Mouse (Mus musculus) liver, adult (tissue): ENCODE measurements around the gene Serinc5.

ENCODE experiments used
- GATA4 ChIP-seq: IDR thresholded peaks from 2 replicates; pipeline ENCODE4 v1.6.1; 2014; ENCODE audit warnings: mild to moderate bottlenecking, low read length; ENCODE audit not compliant: insufficient replicate concordance

Serinc5 gene

DNA sequence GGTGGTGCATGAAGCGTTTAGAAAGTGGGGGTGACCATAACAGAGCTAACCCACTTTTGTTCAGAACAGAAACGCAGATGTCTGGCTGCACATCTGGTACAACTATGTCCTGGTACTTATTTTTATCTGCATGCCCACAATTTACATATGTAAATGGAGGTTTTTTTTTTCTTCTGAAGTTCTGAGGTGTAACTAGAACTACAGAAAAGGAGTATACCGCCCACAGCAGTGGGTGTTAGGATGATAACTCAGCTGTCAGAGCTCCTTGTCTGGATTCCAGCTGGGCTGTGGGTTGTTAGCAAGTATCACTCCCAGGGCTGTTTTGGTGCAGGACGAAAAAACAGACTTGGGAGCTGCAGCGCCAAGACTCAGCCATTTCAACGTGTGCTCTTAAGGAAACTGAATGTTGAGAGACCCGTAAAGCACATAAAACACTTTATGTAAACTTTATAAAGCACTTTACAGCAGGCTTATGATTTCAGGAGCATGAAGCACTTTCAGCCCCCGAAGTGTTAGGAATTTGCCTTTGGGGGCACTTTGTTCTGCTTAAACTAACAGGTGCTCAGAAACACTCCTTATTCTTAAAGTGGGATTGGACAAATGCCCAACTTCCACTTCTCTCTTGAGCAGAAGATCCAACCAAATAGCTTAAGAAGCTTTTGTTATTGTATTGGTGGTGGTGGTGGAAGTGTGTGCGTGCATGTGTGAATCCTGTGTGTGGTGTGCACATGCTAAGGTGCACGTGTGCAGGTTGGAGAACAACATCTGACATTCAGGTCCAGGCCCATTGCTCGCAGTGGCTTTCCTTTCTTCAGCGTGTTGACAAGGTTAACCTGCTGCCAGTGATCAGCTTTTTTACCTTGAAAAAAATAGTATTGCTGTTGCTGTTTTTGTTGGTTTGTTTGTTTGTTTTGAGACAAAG is 28.5 kb downstream of the Serinc5 start:
- TF ChIP-seq GATA4: no peak

DNA sequence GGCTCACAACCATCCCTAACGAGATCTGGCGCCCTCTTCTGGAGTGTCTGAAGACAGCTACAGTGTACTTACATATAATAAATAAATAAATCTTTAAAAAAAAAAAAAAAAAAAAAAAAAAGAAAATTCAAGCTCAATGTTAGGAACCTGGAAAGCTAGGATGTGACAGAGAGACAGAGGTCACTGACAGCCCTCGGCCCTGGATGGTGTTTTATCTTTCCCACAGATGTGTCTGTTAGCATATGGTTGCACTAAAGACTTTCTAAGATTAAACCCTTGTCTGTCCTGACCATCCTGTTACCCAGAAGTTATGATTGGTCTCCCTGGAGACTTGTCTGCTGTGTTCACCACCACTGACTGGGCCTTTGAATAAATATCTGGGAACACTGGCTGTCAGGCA is 33.3 kb downstream of the Serinc5 start:
- TF ChIP-seq GATA4: no peak

DNA sequence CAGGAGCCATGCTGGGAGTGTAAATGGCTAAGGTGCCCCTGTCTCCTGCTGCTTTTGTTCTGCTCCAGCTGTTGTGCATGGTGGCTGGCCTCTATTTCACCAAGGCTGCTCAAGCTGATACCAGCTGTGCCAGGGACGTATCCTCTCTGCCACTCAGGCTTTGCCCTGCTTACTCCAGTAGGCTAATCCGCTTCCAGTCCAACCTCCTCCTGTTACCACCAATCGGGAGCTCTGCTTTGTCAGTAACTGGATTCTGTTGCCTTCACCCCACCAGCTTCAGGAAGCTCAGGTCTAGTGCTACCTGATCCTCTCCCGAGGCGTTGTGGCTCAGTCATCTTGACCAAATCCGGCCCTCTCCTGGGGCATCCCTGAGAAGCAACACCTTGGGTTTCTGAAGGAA is 33.9 kb downstream of the Serinc5 start:
- no peak for TF ChIP-seq GATA4

DNA sequence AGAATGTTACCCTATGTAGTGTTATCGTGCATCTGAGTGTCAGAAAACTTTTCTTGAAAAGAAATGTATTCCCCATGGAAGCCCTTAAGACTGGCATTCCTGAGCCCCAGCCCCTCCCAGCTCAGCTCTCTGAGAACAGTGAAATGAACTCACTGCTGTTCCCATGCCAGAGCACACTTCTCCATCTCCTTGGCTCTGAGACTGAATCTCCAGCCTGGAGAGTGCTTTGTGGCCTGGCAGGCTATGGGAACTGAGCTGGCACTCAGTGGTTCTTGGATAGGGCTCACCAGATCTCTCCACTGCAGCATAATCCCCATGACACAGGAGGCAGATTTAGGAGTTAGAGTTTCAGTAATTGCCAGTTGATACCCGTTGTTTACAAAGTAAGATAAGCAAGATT is 36.8 kb downstream of the Serinc5 start:
- TF ChIP-seq GATA4: no peak

DNA sequence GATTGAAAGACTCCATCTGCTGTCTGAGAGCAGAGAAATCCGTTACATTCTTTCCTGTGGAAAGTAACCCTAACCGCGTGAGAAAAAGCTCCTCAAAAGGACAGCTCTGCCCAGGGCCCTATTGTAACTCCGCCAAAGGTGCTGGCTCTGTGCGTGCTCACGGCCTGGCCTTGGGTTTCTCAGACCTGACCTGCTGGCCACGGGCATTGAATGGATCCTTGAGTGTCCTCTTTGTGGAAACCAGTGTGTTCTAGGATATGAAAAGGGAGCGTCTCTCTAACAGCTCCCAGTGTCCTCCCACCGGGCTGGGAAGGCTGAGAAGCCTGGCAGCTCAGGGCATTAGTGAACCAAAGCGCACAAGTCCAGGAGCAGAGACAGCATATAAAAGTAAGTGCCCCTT is 38.2 kb downstream of the Serinc5 start:
- TF ChIP-seq GATA4: no peak

DNA sequence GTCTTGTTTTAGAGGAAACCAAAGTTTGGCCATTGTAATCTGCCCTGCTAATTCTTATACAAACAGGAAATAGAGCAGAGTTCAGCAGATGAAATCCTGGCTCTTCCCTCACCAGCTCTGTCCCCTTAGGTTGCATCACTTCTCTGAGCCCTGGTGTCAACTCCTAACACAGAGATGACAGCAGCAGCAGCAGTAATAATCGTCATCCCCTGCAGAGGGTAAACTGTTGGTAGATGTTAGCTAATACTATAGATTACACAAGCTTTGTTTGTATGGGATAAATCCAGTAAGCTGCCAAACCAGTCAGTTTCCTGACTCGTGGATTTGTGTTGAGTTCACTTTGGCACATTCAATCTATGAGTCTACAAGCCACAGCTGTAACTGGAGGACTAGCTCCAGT is 40.1 kb downstream of the Serinc5 start:
- peak; percentile 22; the same call in 1 of the 2 replicates for TF ChIP-seq GATA4

DNA sequence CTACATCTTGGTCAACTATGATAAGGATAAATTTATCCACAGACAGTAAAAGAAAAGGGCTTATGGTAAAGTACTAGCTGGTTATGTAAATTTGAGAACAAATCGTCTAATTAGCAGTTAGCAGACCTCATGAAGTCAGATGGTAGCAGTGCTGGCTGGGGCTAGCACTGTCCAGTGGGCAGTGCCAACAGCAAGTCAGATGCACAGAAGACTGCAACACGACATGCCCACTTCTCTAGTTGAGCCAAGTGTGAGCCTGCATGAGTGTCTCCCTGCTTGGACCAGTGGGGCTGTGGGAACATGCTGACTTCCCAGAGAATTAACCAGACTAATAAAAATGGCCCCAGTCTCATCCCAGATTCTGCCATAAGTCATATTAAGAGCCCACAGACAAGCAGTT is 41.6 kb downstream of the Serinc5 start:
- no peak for TF ChIP-seq GATA4

DNA sequence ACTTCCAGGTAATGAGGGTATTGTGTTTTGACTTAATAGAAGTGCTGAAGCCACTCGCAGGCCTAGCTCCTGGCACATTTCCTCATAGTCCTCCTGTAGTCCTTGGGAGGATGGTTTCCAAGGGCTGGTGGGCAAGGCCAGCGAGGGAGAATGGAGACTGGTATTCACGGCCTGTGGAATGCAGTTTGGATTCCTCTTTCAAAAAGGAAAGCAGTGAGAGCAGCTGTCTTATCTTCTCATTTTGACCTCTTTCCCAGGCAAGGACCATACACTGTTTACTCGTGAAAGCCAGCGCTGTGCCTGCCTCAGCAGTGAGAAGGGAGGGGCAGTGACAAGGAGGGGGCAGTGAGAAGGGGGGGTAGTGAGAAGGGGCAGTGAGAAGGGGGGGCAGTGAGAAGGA is 42.4 kb downstream of the Serinc5 start:
- TF ChIP-seq GATA4: no peak; the same call in 1 of the 2 replicates

DNA sequence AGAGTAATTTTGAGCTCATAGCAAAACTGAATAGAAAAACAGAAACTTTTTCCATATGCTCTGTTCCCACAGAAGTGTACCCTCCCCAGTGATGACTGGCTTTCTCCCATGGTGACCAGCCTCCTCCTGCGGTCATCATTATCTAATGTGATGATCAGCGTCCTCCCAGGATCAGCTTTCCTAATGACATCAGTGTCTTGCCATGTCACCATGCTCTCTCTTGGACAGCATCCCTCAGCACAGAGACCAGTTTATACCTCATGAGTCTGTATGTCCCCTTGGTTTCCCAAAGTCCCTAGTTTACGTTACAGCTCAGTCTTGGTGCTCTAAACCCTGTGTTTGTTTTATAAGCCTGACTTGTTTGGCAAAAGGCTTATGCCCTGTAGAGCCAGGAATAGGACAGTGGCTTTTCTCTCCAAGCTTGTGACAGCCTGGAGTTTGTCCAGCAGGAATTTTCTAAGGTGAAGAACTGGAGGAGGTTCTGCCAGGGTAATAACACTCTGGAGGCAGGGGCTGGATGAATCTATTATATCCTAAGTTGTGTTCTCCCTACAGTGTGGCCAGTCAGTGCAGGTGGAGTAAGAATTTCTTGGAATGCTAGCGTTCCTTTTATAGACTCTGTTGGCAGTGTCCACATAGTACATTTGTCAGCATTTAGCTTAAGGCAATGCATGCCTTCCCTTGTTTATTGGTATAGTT is 46.1 kb downstream of the Serinc5 start:
- TF ChIP-seq GATA4: no peak

DNA sequence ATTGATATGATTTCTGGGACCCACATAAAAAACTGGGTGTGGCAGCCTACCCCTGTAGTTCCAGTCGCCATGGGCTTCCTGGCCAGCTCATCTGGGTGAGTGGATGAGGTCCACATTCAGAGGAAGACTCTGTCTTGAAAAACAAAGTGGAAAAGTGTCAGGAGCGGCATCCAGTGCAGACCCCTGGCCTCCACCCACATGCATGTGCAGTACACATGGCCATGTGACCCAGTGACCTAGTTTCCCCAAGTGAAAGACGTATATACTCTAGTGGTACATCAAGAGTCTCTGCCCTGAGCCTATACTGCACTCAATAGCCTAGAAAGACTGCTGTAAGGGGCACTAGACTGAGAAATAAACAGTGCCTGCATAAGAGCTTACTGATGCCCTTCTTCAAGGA is 48.7 kb downstream of the Serinc5 start:
- no peak for TF ChIP-seq GATA4

DNA sequence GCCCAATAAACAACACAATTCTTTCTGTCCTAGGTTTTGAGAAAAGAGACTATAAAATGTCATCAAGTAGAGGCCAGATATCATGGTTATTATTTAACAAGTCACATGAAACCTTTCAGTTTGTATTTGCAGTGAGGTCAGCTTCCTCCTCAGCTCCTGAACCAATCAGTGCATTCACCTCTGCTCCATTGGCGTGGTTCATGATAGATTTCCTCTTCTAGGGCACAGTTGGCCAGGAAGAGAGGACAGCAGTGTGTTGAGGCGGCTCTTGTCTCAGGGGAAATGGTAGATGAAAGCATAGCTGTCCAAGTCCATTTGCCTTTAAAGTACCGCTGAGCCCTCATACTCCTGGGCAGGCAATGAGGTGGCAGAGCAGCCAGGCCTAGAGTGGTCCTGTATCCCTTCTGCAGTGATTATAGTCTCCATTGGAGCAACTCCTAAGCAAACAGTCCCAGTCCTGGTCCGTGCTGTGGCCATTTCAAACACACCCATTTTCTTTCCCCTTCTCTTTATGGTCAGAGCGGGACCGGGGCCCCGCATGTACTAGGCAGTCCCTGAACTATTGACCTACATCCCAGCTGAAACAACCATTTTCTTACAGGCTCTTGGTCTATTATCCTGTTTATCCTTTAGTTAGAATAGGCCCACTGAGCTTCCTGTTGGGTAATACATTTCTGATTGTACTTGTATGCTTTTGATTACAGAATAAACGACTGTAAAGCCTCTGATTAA is 51.8 kb downstream of the Serinc5 start:
- TF ChIP-seq GATA4: no peak

DNA sequence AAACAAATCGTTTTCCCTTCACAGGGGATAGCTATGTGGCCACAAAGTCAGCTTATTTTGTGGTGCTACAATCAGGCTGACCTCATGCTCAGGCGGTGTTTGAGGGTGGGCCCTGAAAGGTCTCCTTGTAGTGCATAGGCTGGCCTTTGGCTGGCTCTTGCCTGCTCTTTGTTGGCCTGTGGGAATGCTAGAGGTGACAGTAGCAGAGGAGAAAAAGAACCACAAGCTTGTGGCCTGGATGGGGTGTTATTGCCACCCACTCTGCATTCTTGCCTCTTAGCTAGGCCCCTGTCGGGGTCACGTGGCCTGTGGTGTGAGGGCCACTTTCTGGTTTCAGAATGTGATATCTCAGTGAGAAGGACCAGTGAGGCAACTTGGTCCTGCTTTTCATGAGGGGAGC is 54.1 kb downstream of the Serinc5 start:
- no peak for TF ChIP-seq GATA4

DNA sequence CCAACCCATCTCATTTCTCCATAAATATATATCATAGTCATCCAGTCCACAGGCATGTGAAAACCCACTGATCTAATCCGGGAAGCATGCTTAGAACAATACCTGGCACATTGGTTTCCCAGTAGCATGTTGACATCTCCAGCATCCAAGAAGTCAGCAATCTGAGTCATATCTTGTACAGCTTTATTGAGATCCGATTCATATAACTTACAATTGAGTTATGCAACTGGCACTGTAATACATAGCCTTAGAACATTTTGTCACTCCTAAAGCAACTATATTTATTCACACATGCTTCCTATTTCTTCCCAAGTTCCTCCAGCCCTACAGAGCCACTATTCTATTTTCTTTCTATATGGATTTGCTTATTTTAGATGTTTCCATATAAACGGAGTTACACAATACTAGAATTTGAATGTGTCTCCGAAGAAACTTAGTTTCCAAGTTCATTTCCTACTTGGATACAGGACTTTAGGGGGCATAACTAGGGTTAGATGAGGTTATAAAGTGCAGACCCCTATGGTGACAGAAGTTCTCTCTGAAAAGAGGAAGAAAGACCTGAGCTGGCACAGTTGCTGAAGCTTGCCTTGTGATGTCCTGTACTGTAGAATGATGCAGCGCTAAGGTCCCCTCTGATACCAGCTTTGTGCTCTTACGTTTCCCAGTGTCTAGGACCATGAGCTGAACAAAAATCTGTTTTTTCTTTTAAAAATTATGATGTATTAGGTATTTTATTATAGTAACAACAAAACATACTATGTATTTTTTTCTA is 57.5 kb downstream of the Serinc5 start:
- no peak for TF ChIP-seq GATA4

DNA sequence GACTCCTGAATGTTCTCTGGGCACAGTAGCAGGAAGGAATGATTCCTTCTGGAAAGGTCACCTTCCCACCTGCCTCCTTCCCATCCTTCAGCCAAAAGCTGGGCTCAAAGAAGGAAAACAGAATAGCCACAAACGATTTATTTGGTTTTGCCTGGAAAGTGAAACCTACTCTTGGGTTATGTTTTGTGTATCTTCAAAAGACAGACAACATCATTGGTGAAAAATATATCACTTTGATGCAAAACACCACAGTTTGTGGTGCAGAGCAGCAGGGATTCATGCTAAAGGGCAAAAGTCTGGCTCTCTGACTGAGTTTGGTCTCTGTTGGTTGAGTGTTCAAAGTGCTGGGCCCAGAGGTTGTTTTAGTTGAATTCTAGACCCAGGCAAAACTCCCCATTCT is 60.8 kb downstream of the Serinc5 start:
- no peak for TF ChIP-seq GATA4

DNA sequence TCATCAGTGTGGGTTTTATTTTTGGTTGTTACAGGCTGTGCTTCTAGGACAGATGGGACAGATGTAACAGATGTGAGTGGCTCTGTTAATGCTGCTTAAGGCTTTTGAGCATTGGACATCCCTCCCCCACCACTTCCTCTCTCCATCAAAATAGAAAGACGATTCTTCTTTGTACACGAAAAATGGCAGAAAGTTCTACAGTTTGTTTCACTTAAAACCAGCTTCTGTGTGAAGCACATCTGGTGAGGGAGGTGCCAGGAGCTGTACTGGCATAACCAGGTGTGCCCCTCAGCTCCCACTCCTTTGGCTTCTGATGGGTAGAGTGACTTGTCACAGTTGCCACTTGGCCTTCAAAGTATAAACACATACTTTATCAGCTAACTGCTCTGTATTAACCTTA is 63.8 kb downstream of the Serinc5 start:
- no peak for TF ChIP-seq GATA4
